Mouse (Mus musculus): Measurements from ENCODE around the gene Rnf43.

Gene Rnf43

GRCm38 (mm10) chr11:87662407-87662806 is at the start of gene Rnf43:
TSS of gene Rnf43 (plus strand) at chr11:87662722.
- peak; percentile 91 to 94 for DNase-seq

- DNase-seq: no peak
Measured at GRCm38 (mm10) chr11:87613972-87614371, 48.5 kb upstream of the Rnf43 start.

- no peak for DNase-seq
Measured at GRCm38 (mm10) chr11:87615551-87615950, 47.0 kb upstream of the Rnf43 start.

GRCm38 (mm10) chr11:87615952-87616351 is 46.6 kb upstream of the Rnf43 start:
- no peak for DNase-seq

- peak in 1 of 2 experiments; percentile 26 for DNase-seq
Measured at GRCm38 (mm10) chr11:87616790-87617474, 45.6 kb upstream of the Rnf43 start, which contains the start of gene Hsf5. TSS of gene Hsf5 (plus strand) at chr11:87617164.

GRCm38 (mm10) chr11:87617606-87618005 is 44.9 kb upstream of the Rnf43 start:
- DNase-seq: no peak

GRCm38 (mm10) chr11:87623160-87623559 is 39.4 kb upstream of the Rnf43 start:
- DNase-seq: no peak

- DNase-seq: peak in 1 of 2 experiments; percentile 66
Measured at GRCm38 (mm10) chr11:87629859-87630258, 32.7 kb upstream of the Rnf43 start.

- no peak for DNase-seq
Measured at GRCm38 (mm10) chr11:87638793-87639192, 23.7 kb upstream of the Rnf43 start.

- DNase-seq: peak; percentile 78 to 80
Measured at GRCm38 (mm10) chr11:87639206-87639605, 23.3 kb upstream of the Rnf43 start.

GRCm38 (mm10) chr11:87642865-87643264 is 19.7 kb upstream of the Rnf43 start:
- DNase-seq: no peak

GRCm38 (mm10) chr11:87654693-87655092 is 7.8 kb upstream of the Rnf43 start:
- DNase-seq: no peak

- no peak for DNase-seq
Measured at GRCm38 (mm10) chr11:87659216-87659615, 3.3 kb upstream of the Rnf43 start.

- DNase-seq: no peak
Measured at GRCm38 (mm10) chr11:87662822-87663221, 300 bp downstream of the Rnf43 start.

GRCm38 (mm10) chr11:87663948-87664347 is 1.4 kb downstream of the Rnf43 start:
- no peak for DNase-seq

- DNase-seq: peak in 1 of 2 experiments; percentile 26
Measured at GRCm38 (mm10) chr11:87664521-87664920, 2.0 kb downstream of the Rnf43 start.

- no peak for DNase-seq
Measured at GRCm38 (mm10) chr11:87665224-87665623, 2.7 kb downstream of the Rnf43 start.

- no peak for DNase-seq
Measured at GRCm38 (mm10) chr11:87665658-87666057, 3.1 kb downstream of the Rnf43 start.

GRCm38 (mm10) chr11:87666256-87667035 is 3.9 kb downstream of the Rnf43 start:
- DNase-seq: no peak

- DNase-seq: no peak
Measured at GRCm38 (mm10) chr11:87667107-87668090, 4.9 kb downstream of the Rnf43 start.

- no peak for DNase-seq
Measured at GRCm38 (mm10) chr11:87673282-87673681, 10.8 kb downstream of the Rnf43 start.

- DNase-seq: no peak
Measured at GRCm38 (mm10) chr11:87675606-87676005, 13.1 kb downstream of the Rnf43 start.

- DNase-seq: no peak
Measured at GRCm38 (mm10) chr11:87677756-87678155, 15.2 kb downstream of the Rnf43 start.
